Mouse (Mus musculus): Measurements from ENCODE around the gene Tmem59l. TPM values are rescaled to one million over a fixed set of nuclear protein-coding genes. Genes with fewer than 3 reads are reported as not detected.

Tmem59l gene
- total and polyA plus RNA-seq, 2 experiments = not detected

GRCm38 (mm10) chr8:70519606-70520005, 32.4 kb upstream of the Tmem59l start:
- no peaks in the 10 kb centered on the region for H3K27me3 ChIP-seq (ENCODE audit: control insufficient read depth, insufficient read depth, low read length)

GRCm38 (mm10) chr8:70519043-70519442, 31.9 kb upstream of the Tmem59l start:
- no peak for TF ChIP-seq POLR2A (IDR thresholded peaks at IDR 0.05; ENCODE audit: extremely low read depth, insufficient read depth, low read length)
- no peak for TF ChIP-seq CTCF (IDR thresholded peaks at IDR 0.05; ENCODE audit: low read depth, low read length)
- 92% methylated on average over 6 of the region's 6 CpGs for WGBS
- H3K27me3 ChIP-seq (ENCODE audit: control insufficient read depth, insufficient read depth, low read length) = no peaks in the 10 kb centered on the region
- no peak for DNase-seq (ENCODE audit: extremely low read depth, low read depth, low spot score)
- H3K79me2 ChIP-seq (ENCODE audit: control insufficient read depth, insufficient read depth, low read length) = peaks cover 7% of the 10 kb centered on the region; the same call in 1 of the 2 replicates
- H3K36me3 ChIP-seq (ENCODE audit: control insufficient read depth, insufficient read depth, low read length) = peaks cover 7% of the 10 kb centered on the region
- no peak overlapping the region for H3K4me3 ChIP-seq (ENCODE audit: insufficient read depth, low read depth, low read length)
- peaks cover 5% of the 10 kb centered on the region; the same call in 1 of the 2 replicates for H3K4me1 ChIP-seq (ENCODE audit: control insufficient read depth, insufficient read depth, low read length)
- no peak overlapping the region for H3K27ac ChIP-seq (replicated peaks; ENCODE audit: insufficient read depth, low read depth, low read length)
- no peak overlapping the region for H3K9ac ChIP-seq (ENCODE audit: low read depth, low read length)

More at GRCm38 (mm10) chr8:70519606-70520005, 32.4 kb upstream of the Tmem59l start:
- Histone ChIP-seq H3K79me2 (ENCODE audit: control insufficient read depth, insufficient read depth, low read length) (peaks cover 3% of the 10 kb centered on the region; the same call in 1 of the 2 replicates), H3K4me3 (ENCODE audit: insufficient read depth, low read depth, low read length) (no peak overlapping the region), H3K36me3 (ENCODE audit: control insufficient read depth, insufficient read depth, low read length) (peaks cover 5% of the 10 kb centered on the region; the same call in 1 of the 2 replicates), H3K9ac (ENCODE audit: low read depth, low read length) (no peak overlapping the region), H3K27ac (replicated peaks; ENCODE audit: insufficient read depth, low read depth, low read length) (no peak overlapping the region), H3K4me1 (ENCODE audit: control insufficient read depth, insufficient read depth, low read length) (peaks cover 5% of the 10 kb centered on the region; the same call in 1 of the 2 replicates)
- DNase-seq (ENCODE audit: extremely low read depth, low read depth, low spot score) = no peak
- TF ChIP-seq CTCF (IDR thresholded peaks at IDR 0.05; ENCODE audit: low read depth, low read length) = no peak
- no peak for TF ChIP-seq POLR2A (IDR thresholded peaks at IDR 0.05; ENCODE audit: extremely low read depth, insufficient read depth, low read length)
- 66% methylated on average over 2 of the region's 2 CpGs for WGBS

- no peak overlapping the region for H3K27ac ChIP-seq (replicated peaks; ENCODE audit: insufficient read depth, low read depth, low read length)
- DNase-seq (ENCODE audit: extremely low read depth, low read depth, low spot score) = no peak
- H3K79me2 ChIP-seq (ENCODE audit: control insufficient read depth, insufficient read depth, low read length) = peaks cover 10% of the 10 kb centered on the region; the same call in 1 of the 2 replicates
- H3K27me3 ChIP-seq (ENCODE audit: control insufficient read depth, insufficient read depth, low read length) = no peaks in the 10 kb centered on the region
- no peak overlapping the region for H3K4me3 ChIP-seq (ENCODE audit: insufficient read depth, low read depth, low read length)
- TF ChIP-seq POLR2A (IDR thresholded peaks at IDR 0.05; ENCODE audit: extremely low read depth, insufficient read depth, low read length) = no peak
- TF ChIP-seq CTCF (IDR thresholded peaks at IDR 0.05; ENCODE audit: low read depth, low read length) = no peak
- peaks cover 2% of the 10 kb centered on the region; the same call in 1 of the 2 replicates for H3K4me1 ChIP-seq (ENCODE audit: control insufficient read depth, insufficient read depth, low read length)
- 90% methylated on average over 10 of the region's 10 CpGs for WGBS
- no peak overlapping the region for H3K9ac ChIP-seq (ENCODE audit: low read depth, low read length)
- peaks cover 7% of the 10 kb centered on the region for H3K36me3 ChIP-seq (ENCODE audit: control insufficient read depth, insufficient read depth, low read length)
Observed at GRCm38 (mm10) chr8:70517940-70518643, 30.9 kb upstream of the Tmem59l start.

- H3K79me2 ChIP-seq (ENCODE audit: control insufficient read depth, insufficient read depth, low read length) = peaks cover 25% of the 10 kb centered on the region; the same call in 1 of the 2 replicates
- no peak overlapping the region for H3K9ac ChIP-seq (ENCODE audit: low read depth, low read length)
- no peaks in the 10 kb centered on the region for H3K27me3 ChIP-seq (ENCODE audit: control insufficient read depth, insufficient read depth, low read length)
- TF ChIP-seq CTCF (IDR thresholded peaks at IDR 0.05; ENCODE audit: low read depth, low read length) (no peak), POLR2A (IDR thresholded peaks at IDR 0.05; ENCODE audit: extremely low read depth, insufficient read depth, low read length) (no peak)
- peaks cover 14% of the 10 kb centered on the region for H3K4me1 ChIP-seq (ENCODE audit: control insufficient read depth, insufficient read depth, low read length)
- 37% methylated on average over 2 of the region's 2 CpGs for WGBS
- H3K27ac ChIP-seq (replicated peaks; ENCODE audit: insufficient read depth, low read depth, low read length) = no peak overlapping the region
- H3K4me3 ChIP-seq (ENCODE audit: insufficient read depth, low read depth, low read length) = no peak overlapping the region
- DNase-seq (ENCODE audit: extremely low read depth, low read depth, low spot score) = no peak
- peaks cover 4% of the 10 kb centered on the region for H3K36me3 ChIP-seq (ENCODE audit: control insufficient read depth, insufficient read depth, low read length)
Observed at GRCm38 (mm10) chr8:70513441-70513840, 26.3 kb upstream of the Tmem59l start.

- Histone ChIP-seq H3K9ac (ENCODE audit: low read depth, low read length) (no peak overlapping the region), H3K27ac (replicated peaks; ENCODE audit: insufficient read depth, low read depth, low read length) (no peak overlapping the region), H3K36me3 (ENCODE audit: control insufficient read depth, insufficient read depth, low read length) (peaks cover 12% of the 10 kb centered on the region), H3K4me1 (ENCODE audit: control insufficient read depth, insufficient read depth, low read length) (peaks cover 15% of the 10 kb centered on the region), H3K79me2 (ENCODE audit: control insufficient read depth, insufficient read depth, low read length) (peaks cover 25% of the 10 kb centered on the region; the same call in 1 of the 2 replicates), H3K4me3 (ENCODE audit: insufficient read depth, low read depth, low read length) (no peak overlapping the region), H3K27me3 (ENCODE audit: control insufficient read depth, insufficient read depth, low read length) (no peaks in the 10 kb centered on the region)
- WGBS = 77% methylated on average over 11 of the region's 11 CpGs
- TF ChIP-seq CTCF (IDR thresholded peaks at IDR 0.05; ENCODE audit: low read depth, low read length) = no peak
- no peak for TF ChIP-seq POLR2A (IDR thresholded peaks at IDR 0.05; ENCODE audit: extremely low read depth, insufficient read depth, low read length)
- no peak for DNase-seq (ENCODE audit: extremely low read depth, low read depth, low spot score)
Observed at GRCm38 (mm10) chr8:70512253-70512903, 25.2 kb upstream of the Tmem59l start.

Data from liver, adult 2 months (tissue).